Mouse (Mus musculus): ENCODE measurements around the gene Tmem19.
A peak's percentile ranks its signal among the peaks of the same experiment; 100 is the strongest.

Gene Tmem19

GRCm38 (mm10) chr10:115361840-115362622 lies at the start of gene Tmem19:
Gene Tmem19 (minus strand): TSS chr10:115362501.
- DNase-seq (ENCODE audit: extremely low spot score) = peak; percentile 94

- DNase-seq (ENCODE audit: extremely low spot score) = peak; percentile 44
These were observed 44.1 kb upstream of the Tmem19 start for GRCm38 (mm10) chr10:115406393-115406792.

GRCm38 (mm10) chr10:115391896-115392295 lies 29.6 kb upstream of the Tmem19 start:
- DNase-seq (ENCODE audit: extremely low spot score) = no peak

GRCm38 (mm10) chr10:115391076-115391475 lies 28.8 kb upstream of the Tmem19 start:
- DNase-seq (ENCODE audit: extremely low spot score) = no peak

GRCm38 (mm10) chr10:115387891-115388290 lies 25.6 kb upstream of the Tmem19 start:
- no peak for DNase-seq (ENCODE audit: extremely low spot score)

- peak; percentile 69 for DNase-seq (ENCODE audit: extremely low spot score)
These were observed 23.0 kb upstream of the Tmem19 start for GRCm38 (mm10) chr10:115385018-115386002.

GRCm38 (mm10) chr10:115384221-115385017 lies 22.1 kb upstream of the Tmem19 start, which contains the start of the genes Thap2 and Zfc3h1:
Gene Thap2 (minus strand): TSS chr10:115384443.
Gene Zfc3h1 (plus strand): TSS chr10:115384959.
- peak; percentile 97 for DNase-seq (ENCODE audit: extremely low spot score)

- peak; percentile 24 for DNase-seq (ENCODE audit: extremely low spot score)
These were observed 21.4 kb upstream of the Tmem19 start for GRCm38 (mm10) chr10:115383644-115384220.

GRCm38 (mm10) chr10:115382846-115383643 lies 20.7 kb upstream of the Tmem19 start:
- peak; percentile 10 for DNase-seq (ENCODE audit: extremely low spot score)

GRCm38 (mm10) chr10:115381506-115382084 lies 19.3 kb upstream of the Tmem19 start:
- no peak for DNase-seq (ENCODE audit: extremely low spot score)

GRCm38 (mm10) chr10:115363151-115363550 lies 850 bp upstream of the Tmem19 start:
- no peak for DNase-seq (ENCODE audit: extremely low spot score)

GRCm38 (mm10) chr10:115362623-115362964 lies 293 bp upstream of the Tmem19 start:
- no peak for DNase-seq (ENCODE audit: extremely low spot score)

- DNase-seq (ENCODE audit: extremely low spot score) = no peak
These were observed 3.2 kb downstream of the Tmem19 start for GRCm38 (mm10) chr10:115359066-115359465.

- no peak for DNase-seq (ENCODE audit: extremely low spot score)
These were observed 3.9 kb downstream of the Tmem19 start for GRCm38 (mm10) chr10:115358216-115358919.

- DNase-seq (ENCODE audit: extremely low spot score) = no peak
These were observed 6.2 kb downstream of the Tmem19 start for GRCm38 (mm10) chr10:115356106-115356505.

- no peak for DNase-seq (ENCODE audit: extremely low spot score)
These were observed 7.3 kb downstream of the Tmem19 start for GRCm38 (mm10) chr10:115355016-115355415.

- no peak for DNase-seq (ENCODE audit: extremely low spot score)
These were observed 7.7 kb downstream of the Tmem19 start for GRCm38 (mm10) chr10:115354553-115354952.

GRCm38 (mm10) chr10:115350810-115351397 lies 11.4 kb downstream of the Tmem19 start:
- no peak for DNase-seq (ENCODE audit: extremely low spot score)

GRCm38 (mm10) chr10:115349509-115349908 lies 12.8 kb downstream of the Tmem19 start:
- no peak for DNase-seq (ENCODE audit: extremely low spot score)

Data from embryo, embryonic 9.5 days (tissue).